Mouse (Mus musculus) lung, postnatal 0 days (tissue): ENCODE data around the gene Clca2. TPM values are rescaled to one million over a fixed set of nuclear protein-coding genes. Genes with fewer than 3 reads are reported as not detected.

ENCODE experiments used
- ATAC-seq: fragments of 200-750 bp; cut with Nextera tagmentation; 2 replicates; pipeline ENCODE4 v1.8.0; 2017; ENCODE audit warnings: moderate library complexity
- DNase-seq: peaks from one replicate; pipeline ENCODE4 v3.0.0-alpha.2; 2016; ENCODE audit warnings: low spot score
- H3K27ac ChIP-seq: fragments of 300-500 bp; sonication (generic); 2 replicates; pipeline ENCODE4 v1.5.1; 2014; ENCODE audit warnings: antibody characterized with exemption, mild to moderate bottlenecking, low read length, mixed read lengths
- H3K27me3 ChIP-seq: fragments of 300-500 bp; sonication (generic); replicated peaks from 2 replicates; pipeline ENCODE4 v1.6.1; 2014; ENCODE audit warnings: low read length, mixed read lengths; ENCODE audit not compliant: insufficient read depth
- H3K36me3 ChIP-seq: fragments of 300-500 bp; sonication (generic); 2 replicates; pipeline ENCODE4 v1.6.1; 2014; ENCODE audit warnings: low read length, mixed read lengths; ENCODE audit not compliant: insufficient read depth
- H3K4me1 ChIP-seq: fragments of 300-500 bp; sonication (generic); 2 replicates; pipeline ENCODE4 v1.6.1; 2014; ENCODE audit warnings: antibody characterized with exemption, low read depth, low read length, mixed read lengths; ENCODE audit not compliant: insufficient read depth
- H3K4me2 ChIP-seq: fragments of 300-500 bp; sonication (generic); replicated peaks from 2 replicates; pipeline ENCODE4 v1.6.1; 2014; ENCODE audit warnings: low read depth, mild to moderate bottlenecking, low read length, moderate library complexity, mixed read lengths
- H3K4me3 ChIP-seq: fragments of 300-500 bp; sonication (generic); 2 replicates; pipeline ENCODE4 v1.5.1; 2014; ENCODE audit warnings: low read depth, low read length
- H3K9ac ChIP-seq: fragments of 300-500 bp; sonication (generic); replicated peaks from 2 replicates; pipeline ENCODE4 v1.6.1; 2014; ENCODE audit warnings: low read depth, mild to moderate bottlenecking
- H3K9me3 ChIP-seq: fragments of 300-500 bp; sonication (generic); 2 replicates; pipeline ENCODE4 v1.6.1; 2016; ENCODE audit warnings: low read length, mixed read lengths
- CTCF ChIP-seq: IDR thresholded peaks from 2 replicates; pipeline ENCODE4 v1.5.1; 2016; ENCODE audit warnings: antibody characterized with exemption, mild to moderate bottlenecking
- EP300 ChIP-seq: IDR thresholded peaks from 2 replicates; pipeline ENCODE4 v1.6.1; 2016; ENCODE audit warnings: antibody characterized with exemption, mild to moderate bottlenecking, control low read depth
- WGBS: fragments of 180-500 bp; shearing (Covaris S2); extraction: QIAGEN DNeasy Blood & Tissue Kit; methylation state at CpG from one replicate; pipeline ENCODE4 v1.1.7; 2014; 5-methylcytosine and 5-hydroxymethylcytosine counted together
- polyA plus RNA-seq: library from polyadenylated mRNA; unstranded; fragments of >200 nt; fragmentation: Nextera tagmentation; extraction: Ambion mirVana; gene quantifications from 2 replicates; pipeline ENCODE4 v1.2.1, GENCODE M21; 2015

Clca2 gene
- polyA plus RNA-seq, 1 experiment from 2014 or later, result 0.16 TPM

DNA sequence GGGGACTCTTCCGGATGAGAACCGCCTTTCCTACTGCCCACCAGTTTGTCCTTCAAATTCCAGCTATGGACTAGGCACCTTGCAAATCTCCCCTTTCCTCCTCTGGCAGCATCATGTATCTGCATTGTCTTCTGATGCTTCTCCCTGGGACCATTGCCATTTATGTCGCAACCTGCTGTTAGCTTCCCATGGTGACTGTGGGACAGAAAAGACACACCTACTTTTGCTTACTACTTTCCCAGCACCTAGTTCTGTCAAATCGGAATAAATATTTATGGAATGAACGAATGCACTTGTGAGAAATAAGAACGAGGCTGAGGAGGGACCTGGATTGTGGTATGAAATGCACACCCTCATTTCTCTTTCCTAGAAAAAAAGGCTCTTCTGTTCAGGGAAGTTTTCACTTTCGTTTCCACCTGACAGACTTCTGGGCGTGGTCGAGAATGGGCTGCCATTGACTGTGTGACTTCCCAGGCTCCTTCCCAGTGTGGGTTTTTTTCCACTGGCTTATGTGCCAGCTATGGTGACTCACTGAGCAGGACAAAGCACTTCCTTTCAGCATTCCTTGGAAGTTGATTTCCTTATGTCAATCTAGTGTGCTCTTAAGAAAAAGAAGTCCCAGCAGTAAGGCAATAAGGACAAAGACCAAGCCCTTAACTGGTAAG lies 2.8 kb upstream of the Clca2 start:
- Histone ChIP-seq H3K4me3 (peak overlapping the region; percentile 6; the same call in 1 of the 2 replicates), H3K4me2 (peak overlapping the region; percentile 17; the same call in 1 of the 2 replicates), H3K9ac (no peak overlapping the region), H3K36me3 (no peaks in the 10 kb centered on the region), H3K27me3 (no peaks in the 10 kb centered on the region), H3K4me1 (no peaks in the 10 kb centered on the region), H3K27ac (peak overlapping the region; percentile 4; the same call in 1 of the 2 replicates), H3K9me3 (no peaks in the 10 kb centered on the region)
- ATAC-seq, result peak; percentile 93
- no peak for TF ChIP-seq CTCF
- TF ChIP-seq EP300, result peak; percentile 68; the same call in 1 of the 2 replicates
- 49% methylated on average over 9 of the region's 9 CpGs for WGBS
- peak; percentile 81 for DNase-seq

GRCm38 (mm10) chr3:145087857-145088598 lies 11.2 kb downstream of the Clca2 start:
- no peaks in the 10 kb centered on the region for H3K9me3 ChIP-seq
- WGBS, result 32% methylated on average over 8 of the region's 8 CpGs

GRCm38 (mm10) chr3:145086180-145086579 lies 13.1 kb downstream of the Clca2 start:
- DNase-seq, result no peak
- whole genome bisulfite sequencing, result 90% methylated on average over 14 of the region's 14 CpGs
- no peak overlapping the region for H3K4me3 ChIP-seq
- no peak overlapping the region for H3K27ac ChIP-seq
- no peak overlapping the region for H3K4me2 ChIP-seq
- H3K4me1 ChIP-seq, result no peaks in the 10 kb centered on the region
- no peak overlapping the region for H3K9ac ChIP-seq
- no peaks in the 10 kb centered on the region for H3K9me3 ChIP-seq
- H3K36me3 ChIP-seq, result no peaks in the 10 kb centered on the region
- TF ChIP-seq CTCF (no peak), EP300 (no peak)
- H3K27me3 ChIP-seq, result no peaks in the 10 kb centered on the region
- no peak for ATAC-seq

More at GRCm38 (mm10) chr3:145087857-145088598, 11.2 kb downstream of the Clca2 start:
- no peak for TF ChIP-seq EP300
- H3K27ac ChIP-seq, result no peak overlapping the region
- no peaks in the 10 kb centered on the region for H3K4me1 ChIP-seq
- ATAC-seq, result no peak
- H3K4me2 ChIP-seq, result no peak overlapping the region
- no peaks in the 10 kb centered on the region for H3K36me3 ChIP-seq
- H3K27me3 ChIP-seq, result no peaks in the 10 kb centered on the region
- no peak overlapping the region for H3K4me3 ChIP-seq
- DNase-seq, result no peak
- no peak overlapping the region for H3K9ac ChIP-seq

DNA sequence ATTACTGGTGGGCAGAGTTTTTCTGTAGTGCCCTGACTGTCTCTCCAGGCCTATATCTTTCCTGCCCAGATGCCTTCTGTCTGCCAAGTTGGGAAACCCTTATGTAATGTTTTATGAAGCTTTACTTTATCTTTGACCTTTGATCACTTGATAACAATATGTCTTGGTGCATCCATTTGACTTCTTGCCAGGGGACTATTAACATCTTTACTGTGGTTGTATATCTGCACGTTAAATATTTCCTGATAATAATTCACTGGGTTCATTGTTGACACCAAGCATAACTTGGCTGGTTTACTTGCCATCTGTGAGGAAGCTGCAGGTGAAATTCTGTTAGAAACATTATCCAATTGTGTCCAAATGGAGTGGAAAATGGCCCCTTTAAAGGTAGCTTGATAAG lies 16.2 kb downstream of the Clca2 start:
- Histone ChIP-seq H3K27me3 (no peaks in the 10 kb centered on the region), H3K4me3 (no peak overlapping the region), H3K4me2 (no peak overlapping the region), H3K9me3 (no peaks in the 10 kb centered on the region), H3K36me3 (no peaks in the 10 kb centered on the region), H3K27ac (no peak overlapping the region), H3K9ac (no peak overlapping the region), H3K4me1 (no peaks in the 10 kb centered on the region)
- no peak for ATAC-seq
- no peak for DNase-seq
- TF ChIP-seq CTCF (no peak), EP300 (no peak)
- 51% methylated on average over 1 of the region's 1 CpGs for WGBS

GRCm38 (mm10) chr3:145080904-145081303 lies 18.3 kb downstream of the Clca2 start:
- no peaks in the 10 kb centered on the region for H3K9me3 ChIP-seq
- 75% methylated on average over 8 of the region's 8 CpGs for WGBS
- no peaks in the 10 kb centered on the region for H3K4me1 ChIP-seq
- H3K4me2 ChIP-seq, result no peak overlapping the region
- no peak overlapping the region for H3K27ac ChIP-seq
- TF ChIP-seq CTCF (no peak), EP300 (no peak)
- no peak for ATAC-seq
- H3K9ac ChIP-seq, result no peak overlapping the region
- no peak overlapping the region for H3K4me3 ChIP-seq
- H3K27me3 ChIP-seq, result no peaks in the 10 kb centered on the region
- DNase-seq, result no peak
- H3K36me3 ChIP-seq, result no peaks in the 10 kb centered on the region

- peak; percentile 5 for DNase-seq
- H3K36me3 ChIP-seq, result no peaks in the 10 kb centered on the region
- H3K27ac ChIP-seq, result no peak overlapping the region
- H3K27me3 ChIP-seq, result no peaks in the 10 kb centered on the region
- H3K4me1 ChIP-seq, result no peaks in the 10 kb centered on the region
- TF ChIP-seq EP300 (no peak; the same call in 1 of the 2 replicates), CTCF (no peak)
- H3K9ac ChIP-seq, result no peak overlapping the region
- peak; percentile 60; the same call in 1 of the 2 replicates for ATAC-seq
- no peak overlapping the region for H3K4me3 ChIP-seq
- no peaks in the 10 kb centered on the region for H3K9me3 ChIP-seq
- no peak overlapping the region for H3K4me2 ChIP-seq
- 36% methylated on average over 6 of the region's 6 CpGs for WGBS
Measured at GRCm38 (mm10) chr3:145078405-145078804, 20.8 kb downstream of the Clca2 start.
